Mouse (Mus musculus): ENCODE results near the gene Alyref. TPM values are rescaled to one million over a fixed set of nuclear protein-coding genes. Genes with fewer than 3 reads are reported as not detected.
A peak's percentile ranks its signal among the peaks of the same experiment; 100 is the strongest.

Gene Alyref
- polyA plus RNA-seq, 1 experiment from 2014 or later: 372 TPM

GRCm38 (mm10) chr11:120582268-120582981, 15.7 kb downstream of the Alyref start:
- Histone ChIP-seq H3K9me3 (ENCODE audit: low read length) (0 out of 2 replicates have a peak, but pooled peaks cover 4% of the 10 kb centered on the region), H3K36me3 (ENCODE audit: insufficient read depth, low read length) (peaks cover 52% of the 10 kb centered on the region), H3K9ac (replicated peaks; ENCODE audit: low read length) (peak overlapping the region; percentile 97), H3K4me1 (ENCODE audit: insufficient read depth, low read length) (peaks cover 39% of the 10 kb centered on the region), H3K4me3 (ENCODE audit: low read length) (peak overlapping the region; percentile 88), H3K27ac (ENCODE audit: low read length) (peak overlapping the region; percentile 90), H3K27me3 (ENCODE audit: insufficient read depth, low read length) (no peaks in the 10 kb centered on the region), H3K4me2 (replicated peaks; ENCODE audit: low read depth, low read length) (peak overlapping the region; percentile 61)
- WGBS: 73% methylated on average over 8 of the region's 8 CpGs
- ATAC-seq (ENCODE audit: low FRiP score, low TSS enrichment): no peak

GRCm38 (mm10) chr11:120581490-120582267, 16.5 kb downstream of the Alyref start, which contains the start of gene Arhgdia:
TSS of gene Arhgdia (minus strand) at chr11:120581624.
- Histone ChIP-seq H3K9ac (replicated peaks; ENCODE audit: low read length) (peak within 1 kb of the TSS; percentile 97), H3K27ac (ENCODE audit: low read length) (peak within 1 kb of the TSS; percentile 90), H3K9me3 (ENCODE audit: low read length) (0 out of 2 replicates have a peak, but pooled peaks cover 4% of the 10 kb centered on the region), H3K4me2 (replicated peaks; ENCODE audit: low read depth, low read length) (peak within 1 kb of the TSS; percentile 61), H3K27me3 (ENCODE audit: insufficient read depth, low read length) (no peaks in the 10 kb centered on the region), H3K4me1 (ENCODE audit: insufficient read depth, low read length) (peaks cover 41% of the 10 kb centered on the region), H3K4me3 (ENCODE audit: low read length) (peak within 1 kb of the TSS; percentile 88), H3K36me3 (ENCODE audit: insufficient read depth, low read length) (peaks cover 49% of the 10 kb centered on the region)
- 6% methylated on average over 69 of the region's 75 CpGs for WGBS
- ATAC-seq (ENCODE audit: low FRiP score, low TSS enrichment): peak; percentile 24

GRCm38 (mm10) chr11:120580871-120581331, 17.3 kb downstream of the Alyref start:
- under 1% methylated on average over 39 of the region's 44 CpGs for WGBS
- H3K27me3 ChIP-seq (ENCODE audit: insufficient read depth, low read length): no peaks in the 10 kb centered on the region
- H3K9ac ChIP-seq (replicated peaks; ENCODE audit: low read length): peak overlapping the region; percentile 97
- peak overlapping the region; percentile 90 for H3K27ac ChIP-seq (ENCODE audit: low read length)
- H3K36me3 ChIP-seq (ENCODE audit: insufficient read depth, low read length): peaks cover 45% of the 10 kb centered on the region
- 0 out of 2 replicates have a peak, but pooled peaks cover 4% of the 10 kb centered on the region for H3K9me3 ChIP-seq (ENCODE audit: low read length)
- peak overlapping the region; percentile 88 for H3K4me3 ChIP-seq (ENCODE audit: low read length)
- H3K4me2 ChIP-seq (replicated peaks; ENCODE audit: low read depth, low read length): peak overlapping the region; percentile 61
- peak; percentile 44; the same call in 1 of the 2 replicates for ATAC-seq (ENCODE audit: low FRiP score, low TSS enrichment)
- peaks cover 41% of the 10 kb centered on the region for H3K4me1 ChIP-seq (ENCODE audit: insufficient read depth, low read length)

- peak overlapping the region; percentile 88 for H3K4me3 ChIP-seq (ENCODE audit: low read length)
- peaks cover 40% of the 10 kb centered on the region for H3K36me3 ChIP-seq (ENCODE audit: insufficient read depth, low read length)
- peak overlapping the region; percentile 97 for H3K9ac ChIP-seq (replicated peaks; ENCODE audit: low read length)
- H3K27me3 ChIP-seq (ENCODE audit: insufficient read depth, low read length): no peaks in the 10 kb centered on the region
- H3K27ac ChIP-seq (ENCODE audit: low read length): peak overlapping the region; percentile 90
- 0 out of 2 replicates have a peak, but pooled peaks cover 4% of the 10 kb centered on the region for H3K9me3 ChIP-seq (ENCODE audit: low read length)
- H3K4me1 ChIP-seq (ENCODE audit: insufficient read depth, low read length): peaks cover 41% of the 10 kb centered on the region
- peak overlapping the region; percentile 61 for H3K4me2 ChIP-seq (replicated peaks; ENCODE audit: low read depth, low read length)
- no peak for ATAC-seq (ENCODE audit: low FRiP score, low TSS enrichment)
- WGBS: 58% methylated on average over 7 of the region's 7 CpGs
Measured at GRCm38 (mm10) chr11:120580190-120580589, 18.0 kb downstream of the Alyref start.

- peak overlapping the region; percentile 97 for H3K9ac ChIP-seq (replicated peaks; ENCODE audit: low read length)
- H3K27me3 ChIP-seq (ENCODE audit: insufficient read depth, low read length): no peaks in the 10 kb centered on the region
- peak overlapping the region; percentile 88 for H3K4me3 ChIP-seq (ENCODE audit: low read length)
- ATAC-seq (ENCODE audit: low FRiP score, low TSS enrichment): no peak
- H3K36me3 ChIP-seq (ENCODE audit: insufficient read depth, low read length): peaks cover 36% of the 10 kb centered on the region
- H3K9me3 ChIP-seq (ENCODE audit: low read length): 0 out of 2 replicates have a peak, but pooled peaks cover 4% of the 10 kb centered on the region
- WGBS: 48% methylated on average over 15 of the region's 15 CpGs
- H3K4me2 ChIP-seq (replicated peaks; ENCODE audit: low read depth, low read length): peak overlapping the region; percentile 61
- H3K27ac ChIP-seq (ENCODE audit: low read length): peak overlapping the region; percentile 90
- H3K4me1 ChIP-seq (ENCODE audit: insufficient read depth, low read length): peaks cover 45% of the 10 kb centered on the region
Measured at GRCm38 (mm10) chr11:120579316-120580107, 18.7 kb downstream of the Alyref start.

GRCm38 (mm10) chr11:120578694-120579243, 19.4 kb downstream of the Alyref start:
- WGBS: 66% methylated on average over 11 of the region's 11 CpGs
- H3K27me3 ChIP-seq (ENCODE audit: insufficient read depth, low read length): no peaks in the 10 kb centered on the region
- 0 out of 2 replicates have a peak, but pooled peaks cover under 1% of the 10 kb centered on the region for H3K9me3 ChIP-seq (ENCODE audit: low read length)
- peaks cover 31% of the 10 kb centered on the region for H3K36me3 ChIP-seq (ENCODE audit: insufficient read depth, low read length)
- no peak overlapping the region for H3K4me3 ChIP-seq (ENCODE audit: low read length)
- H3K4me2 ChIP-seq (replicated peaks; ENCODE audit: low read depth, low read length): no peak overlapping the region
- H3K4me1 ChIP-seq (ENCODE audit: insufficient read depth, low read length): peaks cover 50% of the 10 kb centered on the region
- no peak for ATAC-seq (ENCODE audit: low FRiP score, low TSS enrichment)
- H3K27ac ChIP-seq (ENCODE audit: low read length): peak overlapping the region; percentile 65
- peak overlapping the region; percentile 23; the same call in 1 of the 2 replicates for H3K9ac ChIP-seq (replicated peaks; ENCODE audit: low read length)

- H3K36me3 ChIP-seq (ENCODE audit: insufficient read depth, low read length): peaks cover 29% of the 10 kb centered on the region
- H3K4me2 ChIP-seq (replicated peaks; ENCODE audit: low read depth, low read length): no peak overlapping the region
- peak overlapping the region; percentile 65 for H3K27ac ChIP-seq (ENCODE audit: low read length)
- no peak overlapping the region for H3K4me3 ChIP-seq (ENCODE audit: low read length)
- no peak overlapping the region for H3K9ac ChIP-seq (replicated peaks; ENCODE audit: low read length)
- 77% methylated on average over 10 of the region's 10 CpGs for WGBS
- peaks cover 50% of the 10 kb centered on the region for H3K4me1 ChIP-seq (ENCODE audit: insufficient read depth, low read length)
- no peak for ATAC-seq (ENCODE audit: low FRiP score, low TSS enrichment)
- H3K9me3 ChIP-seq (ENCODE audit: low read length): no peaks in the 10 kb centered on the region
- H3K27me3 ChIP-seq (ENCODE audit: insufficient read depth, low read length): no peaks in the 10 kb centered on the region
Measured at GRCm38 (mm10) chr11:120578024-120578693, 20.0 kb downstream of the Alyref start.

GRCm38 (mm10) chr11:120577211-120578023, 20.7 kb downstream of the Alyref start:
- Histone ChIP-seq H3K27me3 (ENCODE audit: insufficient read depth, low read length) (no peaks in the 10 kb centered on the region), H3K9ac (replicated peaks; ENCODE audit: low read length) (no peak overlapping the region; the same call in 1 of the 2 replicates), H3K4me3 (ENCODE audit: low read length) (no peak overlapping the region), H3K4me1 (ENCODE audit: insufficient read depth, low read length) (peaks cover 48% of the 10 kb centered on the region), H3K9me3 (ENCODE audit: low read length) (no peaks in the 10 kb centered on the region), H3K4me2 (replicated peaks; ENCODE audit: low read depth, low read length) (no peak overlapping the region), H3K36me3 (ENCODE audit: insufficient read depth, low read length) (peaks cover 29% of the 10 kb centered on the region), H3K27ac (ENCODE audit: low read length) (peak overlapping the region; percentile 65)
- no peak for ATAC-seq (ENCODE audit: low FRiP score, low TSS enrichment)
- WGBS: 72% methylated on average over 7 of the region's 7 CpGs
